Mouse (Mus musculus) kidney, adult 2 months (tissue): ENCODE measurements at regions not wholly inside any gene's neighbourhood (a gene's known extent, or its start where the extent isn't known, plus 50 kb on each side); places are given as distances from the start of the nearest gene placed in this dataset.

Source experiments
- CTCF ChIP-seq: fragments of 200-500 bp; conservative IDR thresholded peaks from 2 replicates; pipeline ENCODE4 v1.5.1; 2011; ENCODE audit warnings: low read depth, mild to moderate bottlenecking, control low read depth, low read length, moderate library complexity, mixed read lengths; ENCODE audit not compliant: insufficient read depth, insufficient read length
- POLR2A ChIP-seq: fragments of 200-500 bp; IDR thresholded peaks from one replicate; pipeline ENCODE4 v1.6.1; 2011; ENCODE audit warnings: low read depth, low read length, control low read depth

- TF ChIP-seq CTCF (no peak), POLR2A (no peak)
These were observed 60.9 kb upstream of the Gm10181 start for GRCm38 (mm10) chr9:25028305-25028704.
